Mouse (Mus musculus) neural tube, embryonic 14.5 days (tissue): ENCODE measurements around the gene Fbxo6. TPM values are rescaled to one million over a fixed set of nuclear protein-coding genes. Genes with fewer than 3 reads are reported as not detected.
"Not testable (repeated sequence)": the region's sequence is repeated elsewhere in the genome, so short reads cannot be mapped to it uniquely, and the experiment has no call there.

Source experiments
- ATAC-seq: fragments of 200-750 bp; cut with Nextera tagmentation; 2 replicates; pipeline ENCODE4 v1.8.0; 2017; ENCODE audit warnings: low read depth, mild to moderate bottlenecking, moderate TSS enrichment, moderate library complexity
- H3K27ac ChIP-seq: fragments of 300-500 bp; sonication (generic); 2 replicates; pipeline ENCODE4 v1.5.1; 2014; ENCODE audit warnings: low read depth, mild to moderate bottlenecking, control low read depth, low read length, moderate library complexity, mixed read lengths
- H3K27me3 ChIP-seq: fragments of 300-500 bp; sonication (generic); 2 replicates; pipeline ENCODE4 v1.6.1; 2014; ENCODE audit warnings: low read length; ENCODE audit not compliant: control insufficient read depth, insufficient read depth
- H3K36me3 ChIP-seq: fragments of 300-500 bp; sonication (generic); 2 replicates; pipeline ENCODE4 v1.6.1; 2014; ENCODE audit warnings: low read length, mixed read lengths; ENCODE audit not compliant: control insufficient read depth, insufficient read depth
- H3K4me1 ChIP-seq: fragments of 300-500 bp; sonication (generic); 2 replicates; pipeline ENCODE4 v1.6.1; 2014; ENCODE audit warnings: low read length; ENCODE audit not compliant: control insufficient read depth, insufficient read depth
- H3K4me2 ChIP-seq: fragments of 300-500 bp; sonication (generic); 2 replicates; pipeline ENCODE4 v1.6.1; 2014; ENCODE audit warnings: mild to moderate bottlenecking, low read depth, low read length, control low read depth
- H3K4me3 ChIP-seq: fragments of 300-500 bp; sonication (generic); 2 replicates; pipeline ENCODE4 v1.5.1; 2014; ENCODE audit warnings: low read depth, low read length, control low read depth, mixed read lengths
- H3K9ac ChIP-seq: fragments of 300-500 bp; sonication (generic); replicated peaks from 2 replicates; pipeline ENCODE4 v1.6.1; 2014; ENCODE audit warnings: low read depth, mild to moderate bottlenecking, control low read depth, low read length, mixed read lengths
- H3K9me3 ChIP-seq: fragments of 300-500 bp; sonication (generic); 2 replicates; pipeline ENCODE4 v1.6.1; 2016; ENCODE audit warnings: low read length; ENCODE audit not compliant: control insufficient read depth
- WGBS: fragments of 180-500 bp; shearing (Covaris S2); extraction: QIAGEN DNeasy Blood & Tissue Kit; methylation state at CpG from one replicate; pipeline ENCODE4 v1.1.7; 2014; 5-methylcytosine and 5-hydroxymethylcytosine counted together
- polyA plus RNA-seq: library from polyadenylated mRNA; unstranded; fragments of >200 nt; fragmentation: Nextera tagmentation; extraction: Ambion mirVana; gene quantifications from 2 replicates; pipeline ENCODE4 v1.2.1, GENCODE M21; 2014

Fbxo6 gene
- polyA plus RNA-seq, 1 experiment from 2014 or later: 19.7 TPM

DNA sequence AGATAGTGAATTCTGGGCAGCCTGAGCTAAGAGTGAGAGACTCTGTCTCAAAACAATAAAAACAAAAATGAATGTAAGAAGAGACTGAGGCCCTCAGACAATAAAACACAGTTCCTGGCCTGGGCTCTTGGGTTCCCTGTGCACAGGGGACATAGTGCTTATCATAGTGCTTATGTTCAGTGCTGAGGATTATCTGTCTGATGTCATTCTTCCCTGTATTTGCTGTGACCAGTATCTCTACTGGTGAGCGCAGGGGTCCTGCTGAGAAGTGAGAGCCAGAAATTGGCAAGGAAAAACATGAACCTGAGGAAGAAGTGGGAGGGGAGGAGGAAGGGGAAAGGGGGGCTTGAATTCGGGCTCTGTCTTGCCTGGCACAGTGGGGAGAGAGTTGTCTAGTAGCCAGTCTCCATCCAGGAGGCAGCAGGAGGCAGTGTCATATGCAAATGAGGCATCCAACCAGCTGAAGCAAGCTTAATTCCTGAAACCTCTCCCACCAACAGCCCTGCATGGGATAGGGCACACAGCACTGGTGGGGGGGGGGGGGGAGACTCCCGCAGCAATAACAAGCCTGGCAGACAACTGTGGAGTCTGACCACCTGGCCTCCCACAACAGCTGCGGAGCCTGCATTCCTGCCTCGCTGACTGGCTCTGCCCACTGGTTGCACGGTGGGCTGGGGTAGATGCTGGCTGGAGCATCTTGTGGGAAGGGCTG is 29.8 kb downstream of the Fbxo6 start:
- H3K27ac ChIP-seq: peak overlapping the region; percentile 64
- peaks cover 14% of the 10 kb centered on the region; the same call in 1 of the 2 replicates for H3K4me1 ChIP-seq
- H3K36me3 ChIP-seq: no peaks in the 10 kb centered on the region
- no peaks in the 10 kb centered on the region for H3K27me3 ChIP-seq
- no peak overlapping the region for H3K4me3 ChIP-seq
- WGBS: 7% methylated on average over 6 of the region's 6 CpGs
- no peak overlapping the region for H3K9ac ChIP-seq
- H3K9me3 ChIP-seq: no peaks in the 10 kb centered on the region
- ATAC-seq: peak; percentile 78
- no peak overlapping the region for H3K4me2 ChIP-seq

GRCm38 (mm10) chr4:148121362-148121761 is 30.6 kb downstream of the Fbxo6 start:
- peaks cover 9% of the 10 kb centered on the region; the same call in 1 of the 2 replicates for H3K4me1 ChIP-seq
- peak; percentile 47; the same call in 1 of the 2 replicates for ATAC-seq
- peak overlapping the region; percentile 64 for H3K27ac ChIP-seq
- no peak overlapping the region for H3K4me2 ChIP-seq
- no peaks in the 10 kb centered on the region for H3K27me3 ChIP-seq
- H3K9me3 ChIP-seq: no peaks in the 10 kb centered on the region
- no peaks in the 10 kb centered on the region for H3K36me3 ChIP-seq
- WGBS: 60% methylated on average over 4 of the region's 4 CpGs
- H3K4me3 ChIP-seq: no peak overlapping the region
- H3K9ac ChIP-seq: no peak overlapping the region

DNA sequence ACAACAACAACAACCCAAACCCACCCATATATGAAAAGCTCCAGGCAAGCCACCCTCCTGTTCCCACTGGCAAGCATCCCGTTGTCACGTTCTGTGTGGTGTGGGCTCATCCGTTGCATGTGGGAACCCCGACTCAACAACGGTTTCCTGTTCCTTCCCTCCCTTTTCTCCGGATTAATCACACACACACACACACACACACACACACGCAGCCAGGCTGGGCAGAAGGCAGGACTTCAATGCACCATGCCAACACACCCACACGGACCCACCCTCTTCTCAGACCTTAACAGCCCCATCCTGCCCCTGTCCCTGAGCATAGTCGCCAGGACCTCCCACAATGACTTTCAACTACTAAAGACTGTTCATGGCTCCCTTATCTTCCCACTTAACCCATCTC is 31.4 kb downstream of the Fbxo6 start:
- H3K27ac ChIP-seq: no peak overlapping the region
- no peaks in the 10 kb centered on the region for H3K36me3 ChIP-seq
- H3K4me1 ChIP-seq: peaks cover 10% of the 10 kb centered on the region
- WGBS: 69% methylated on average over 9 of the region's 9 CpGs
- no peak overlapping the region for H3K9ac ChIP-seq
- no peaks in the 10 kb centered on the region for H3K27me3 ChIP-seq
- no peak for ATAC-seq
- H3K4me3 ChIP-seq: no peak overlapping the region
- no peaks in the 10 kb centered on the region for H3K9me3 ChIP-seq
- no peak overlapping the region for H3K4me2 ChIP-seq

- H3K9me3 ChIP-seq, ATAC-seq, H3K27me3 ChIP-seq, H3K36me3 ChIP-seq, H3K4me2 ChIP-seq, H3K9ac ChIP-seq, H3K4me3 ChIP-seq, H3K27ac ChIP-seq: not testable (repeated sequence)
- 89% methylated on average over 9 of the region's 9 CpGs for WGBS
- H3K4me1 ChIP-seq: peaks cover 13% of the 10 kb centered on the region
Observed at GRCm38 (mm10) chr4:148119578-148119977, 32.4 kb downstream of the Fbxo6 start.

GRCm38 (mm10) chr4:148117392-148117791 is 34.5 kb downstream of the Fbxo6 start:
- 80% methylated on average over 4 of the region's 4 CpGs for WGBS
- Histone ChIP-seq H3K4me2 (no peak overlapping the region), H3K27ac (no peak overlapping the region), H3K9ac (no peak overlapping the region), H3K36me3 (no peaks in the 10 kb centered on the region), H3K4me3 (no peak overlapping the region), H3K4me1 (peaks cover 9% of the 10 kb centered on the region), H3K9me3 (no peaks in the 10 kb centered on the region), H3K27me3 (no peaks in the 10 kb centered on the region)
- ATAC-seq: no peak

GRCm38 (mm10) chr4:148116657-148117056 is 35.3 kb downstream of the Fbxo6 start:
- Histone ChIP-seq H3K4me1 (peaks cover 7% of the 10 kb centered on the region; the same call in 1 of the 2 replicates), H3K9me3 (no peaks in the 10 kb centered on the region), H3K36me3 (no peaks in the 10 kb centered on the region), H3K27me3 (no peaks in the 10 kb centered on the region), H3K27ac (no peak overlapping the region), H3K4me3 (no peak overlapping the region), H3K9ac (no peak overlapping the region), H3K4me2 (no peak overlapping the region)
- no peak for ATAC-seq
- 81% methylated on average over 4 of the region's 4 CpGs for WGBS

DNA sequence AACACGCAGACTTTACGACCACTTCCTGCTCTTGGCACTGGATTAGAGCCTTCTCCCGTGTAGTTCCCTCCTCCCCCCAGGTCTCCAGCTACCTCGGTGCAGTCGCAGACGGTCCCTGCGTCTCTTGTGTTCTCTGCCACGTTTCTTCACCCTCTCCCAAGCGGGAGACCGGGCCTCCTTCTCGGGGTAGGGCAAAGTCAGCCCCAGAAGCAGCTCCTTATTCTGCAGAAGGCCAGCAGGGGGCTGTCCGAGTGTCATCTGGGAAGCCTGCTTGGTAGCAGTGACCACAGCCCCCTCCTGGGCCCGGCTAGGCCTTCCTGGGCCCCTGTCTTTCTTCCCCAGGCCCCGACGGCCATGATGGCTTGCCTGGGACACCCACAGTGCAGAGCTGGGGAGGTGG is 36.5 kb downstream of the Fbxo6 start:
- ATAC-seq: peak; percentile 38; the same call in 1 of the 2 replicates
- no peak overlapping the region for H3K4me2 ChIP-seq
- no peak overlapping the region for H3K27ac ChIP-seq
- no peak overlapping the region for H3K9ac ChIP-seq
- no peaks in the 10 kb centered on the region for H3K36me3 ChIP-seq
- peaks cover 4% of the 10 kb centered on the region; the same call in 1 of the 2 replicates for H3K4me1 ChIP-seq
- 8% methylated on average over 15 of the region's 15 CpGs for WGBS
- no peaks in the 10 kb centered on the region for H3K9me3 ChIP-seq
- H3K4me3 ChIP-seq: no peak overlapping the region
- no peaks in the 10 kb centered on the region for H3K27me3 ChIP-seq

GRCm38 (mm10) chr4:148114758-148115391 is 37.1 kb downstream of the Fbxo6 start:
- no peak overlapping the region for H3K4me2 ChIP-seq
- H3K4me3 ChIP-seq: no peak overlapping the region
- no peaks in the 10 kb centered on the region for H3K9me3 ChIP-seq
- peaks cover 4% of the 10 kb centered on the region; the same call in 1 of the 2 replicates for H3K4me1 ChIP-seq
- ATAC-seq: peak; percentile 80
- no peaks in the 10 kb centered on the region for H3K27me3 ChIP-seq
- no peaks in the 10 kb centered on the region for H3K36me3 ChIP-seq
- peak overlapping the region; percentile 70 for H3K27ac ChIP-seq
- WGBS: 6% methylated on average over 15 of the region's 15 CpGs
- H3K9ac ChIP-seq: 0 out of 2 replicates have a peak overlapping the region, but pooled peaks have one; percentile 17

DNA sequence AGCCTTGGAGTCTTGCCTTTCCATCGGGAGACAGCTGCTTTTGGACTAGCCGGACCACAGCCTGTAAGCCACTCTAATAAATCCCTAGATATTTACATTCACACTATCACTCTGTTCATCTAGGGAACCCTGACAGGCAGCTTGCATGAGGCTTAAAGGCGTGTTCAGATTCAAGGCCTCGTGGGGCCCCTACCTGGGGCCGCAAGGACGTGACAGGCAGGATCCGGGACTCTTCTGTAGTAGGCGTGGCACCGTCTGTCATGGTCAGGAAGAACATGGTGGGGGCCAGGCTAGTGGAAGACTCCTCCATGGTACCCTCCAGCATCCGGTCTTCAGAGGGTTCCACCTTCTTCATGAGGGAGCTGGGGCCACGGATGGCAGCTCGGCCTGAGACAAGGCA is 39.4 kb downstream of the Fbxo6 start:
- Histone ChIP-seq H3K9ac (no peak overlapping the region), H3K4me3 (no peak overlapping the region), H3K27me3 (no peaks in the 10 kb centered on the region), H3K4me1 (peaks cover 6% of the 10 kb centered on the region), H3K36me3 (peaks cover 7% of the 10 kb centered on the region; the same call in 1 of the 2 replicates), H3K27ac (no peak overlapping the region), H3K4me2 (no peak overlapping the region), H3K9me3 (no peaks in the 10 kb centered on the region)
- 84% methylated on average over 12 of the region's 12 CpGs for WGBS
- ATAC-seq: no peak
